Mouse (Mus musculus) forebrain, embryonic 10.5 days (tissue): ENCODE measurements around the gene Lzts3. TPM values are rescaled to one million over a fixed set of nuclear protein-coding genes. Genes with fewer than 3 reads are reported as not detected.
A peak's percentile ranks its signal among the peaks of the same experiment; 100 is the strongest.
"Not testable (repeated sequence)": the region's sequence is repeated elsewhere in the genome, so short reads cannot be mapped to it uniquely, and the experiment has no call there.

Source experiments
- DNase-seq: peaks from one replicate; pipeline ENCODE4 v3.0.0-alpha.2; 2017; ENCODE audit warnings: low spot score; ENCODE audit errors: extremely low spot score
- H3K27ac ChIP-seq: fragments of 300-500 bp; sonication (generic); 2 replicates; pipeline ENCODE4 v1.5.1; 2016; ENCODE audit warnings: mild to moderate bottlenecking
- H3K27me3 ChIP-seq: fragments of 300-500 bp; sonication (generic); 2 replicates; pipeline ENCODE4 v1.6.1; 2016; ENCODE audit warnings: mild to moderate bottlenecking; ENCODE audit not compliant: poor library complexity, severe bottlenecking
- H3K36me3 ChIP-seq: fragments of 300-500 bp; sonication (generic); replicated peaks from 2 replicates; pipeline ENCODE4 v1.6.1; 2016; ENCODE audit warnings: mild to moderate bottlenecking, moderate library complexity
- H3K4me1 ChIP-seq: fragments of 300-500 bp; sonication (generic); 2 replicates; pipeline ENCODE4 v1.6.1; 2016
- H3K4me3 ChIP-seq: fragments of 300-500 bp; sonication (generic); 2 replicates; pipeline ENCODE4 v1.5.1; 2016; ENCODE audit warnings: mild to moderate bottlenecking, moderate library complexity
- H3K9me3 ChIP-seq: fragments of 300-500 bp; sonication (generic); 2 replicates; pipeline ENCODE4 v1.6.1; 2016; ENCODE audit warnings: mild to moderate bottlenecking, moderate library complexity
- WGBS: fragments of 180-500 bp; shearing (Covaris S2); methylation state at CpG from one replicate; pipeline ENCODE4 v1.1.7; 2016; 5-methylcytosine and 5-hydroxymethylcytosine counted together
- polyA plus RNA-seq: library from polyadenylated mRNA; unstranded; fragments of >200 nt; fragmentation: Nextera tagmentation; extraction: Ambion mirVana; gene quantifications from 2 replicates; pipeline ENCODE4 v1.2.1, GENCODE M21; 2016

The Lzts3 gene
- polyA plus RNA-seq, 1 experiment from 2014 or later = 3.4 TPM

- Histone ChIP-seq H3K9me3 (no peaks in the 10 kb centered on the region), H3K27ac (peak overlapping the region; percentile 31; the same call in 1 of the 2 replicates), H3K4me1 (no peaks in the 10 kb centered on the region), H3K27me3 (no peaks in the 10 kb centered on the region), H3K4me3 (no peak overlapping the region), H3K36me3 (peaks cover 89% of the 10 kb centered on the region)
- no peak for DNase-seq
- 90% methylated on average over 6 of the region's 6 CpGs for WGBS
These were observed 13.2 kb upstream of the Lzts3 start for GRCm38 (mm10) chr2:130655660-130656339.

GRCm38 (mm10) chr2:130653760-130654159 is 11.2 kb upstream of the Lzts3 start:
- Histone ChIP-seq H3K27me3 (no peaks in the 10 kb centered on the region), H3K4me1 (no peaks in the 10 kb centered on the region), H3K36me3 (peaks cover 86% of the 10 kb centered on the region), H3K9me3 (no peaks in the 10 kb centered on the region), H3K4me3 (no peak overlapping the region), H3K27ac (no peak overlapping the region)
- DNase-seq = no peak
- WGBS = 91% methylated on average over 1 of the region's 1 CpGs

GRCm38 (mm10) chr2:130653303-130653702 is 10.7 kb upstream of the Lzts3 start:
- no peak for DNase-seq
- Histone ChIP-seq H3K4me1 (no peaks in the 10 kb centered on the region), H3K27ac (no peak overlapping the region), H3K27me3 (no peaks in the 10 kb centered on the region), H3K36me3 (peaks cover 82% of the 10 kb centered on the region), H3K4me3 (no peak overlapping the region), H3K9me3 (no peaks in the 10 kb centered on the region)
- 96% methylated on average over 2 of the region's 2 CpGs for WGBS

- H3K4me1 ChIP-seq, H3K27ac ChIP-seq, DNase-seq, H3K27me3 ChIP-seq, H3K4me3 ChIP-seq, H3K9me3 ChIP-seq: not testable (repeated sequence)
- 82% methylated on average over 6 of the region's 6 CpGs for WGBS
- H3K36me3 ChIP-seq = peaks cover 47% of the 10 kb centered on the region
These were observed 6.4 kb upstream of the Lzts3 start for GRCm38 (mm10) chr2:130649028-130649427.

GRCm38 (mm10) chr2:130645198-130645597 is 2.6 kb upstream of the Lzts3 start:
- Histone ChIP-seq H3K4me3 (no peak overlapping the region), H3K27me3 (peaks cover 20% of the 10 kb centered on the region), H3K4me1 (peaks cover 22% of the 10 kb centered on the region), H3K27ac (no peak overlapping the region), H3K9me3 (no peaks in the 10 kb centered on the region), H3K36me3 (peaks cover 19% of the 10 kb centered on the region)
- WGBS = 86% methylated on average over 4 of the region's 4 CpGs
- DNase-seq = no peak

GRCm38 (mm10) chr2:130642197-130642660 is 374 bp downstream of the Lzts3 start:
- Histone ChIP-seq H3K36me3 (peaks cover 8% of the 10 kb centered on the region; the same call in 1 of the 2 replicates), H3K27ac (peak overlapping the region; percentile 87), H3K4me1 (peaks cover 28% of the 10 kb centered on the region), H3K9me3 (no peaks in the 10 kb centered on the region), H3K27me3 (peaks cover 50% of the 10 kb centered on the region), H3K4me3 (peak overlapping the region; percentile 76)
- WGBS = 2% methylated on average over 25 of the region's 27 CpGs
- no peak for DNase-seq

- DNase-seq = no peak
- H3K36me3 ChIP-seq = 0 out of 2 replicates have a peak, but pooled peaks cover 4% of the 10 kb centered on the region
- H3K4me3 ChIP-seq = peak overlapping the region; percentile 76; the same call in 1 of the 2 replicates
- no peaks in the 10 kb centered on the region for H3K9me3 ChIP-seq
- H3K4me1 ChIP-seq = peaks cover 28% of the 10 kb centered on the region
- no peak overlapping the region for H3K27ac ChIP-seq
- peaks cover 58% of the 10 kb centered on the region for H3K27me3 ChIP-seq
- 77% methylated on average over 6 of the region's 6 CpGs for WGBS
These were observed 1.1 kb downstream of the Lzts3 start for GRCm38 (mm10) chr2:130641351-130642025.

GRCm38 (mm10) chr2:130639276-130639675 is 3.3 kb downstream of the Lzts3 start:
- H3K36me3 ChIP-seq = 0 out of 2 replicates have a peak, but pooled peaks cover 11% of the 10 kb centered on the region
- WGBS = 80% methylated on average over 6 of the region's 6 CpGs
- peaks cover 50% of the 10 kb centered on the region for H3K4me1 ChIP-seq
- no peak overlapping the region for H3K27ac ChIP-seq
- DNase-seq = no peak
- H3K27me3 ChIP-seq = peaks cover 80% of the 10 kb centered on the region
- H3K4me3 ChIP-seq = no peak overlapping the region
- no peaks in the 10 kb centered on the region for H3K9me3 ChIP-seq

- H3K36me3 ChIP-seq = 0 out of 2 replicates have a peak, but pooled peaks cover 11% of the 10 kb centered on the region
- H3K4me3 ChIP-seq = no peak overlapping the region
- no peak overlapping the region for H3K27ac ChIP-seq
- DNase-seq = no peak
- 26% methylated on average over 16 of the region's 16 CpGs for WGBS
- H3K27me3 ChIP-seq = peaks cover 91% of the 10 kb centered on the region
- H3K4me1 ChIP-seq = peaks cover 60% of the 10 kb centered on the region
- no peaks in the 10 kb centered on the region for H3K9me3 ChIP-seq
These were observed 4.4 kb downstream of the Lzts3 start for GRCm38 (mm10) chr2:130638101-130638611.

- H3K36me3 ChIP-seq = 0 out of 2 replicates have a peak, but pooled peaks cover 11% of the 10 kb centered on the region
- peaks cover 96% of the 10 kb centered on the region for H3K27me3 ChIP-seq
- 7% methylated on average over 21 of the region's 21 CpGs for WGBS
- peak overlapping the region; percentile 16; the same call in 1 of the 2 replicates for H3K27ac ChIP-seq
- DNase-seq = no peak
- peaks cover 53% of the 10 kb centered on the region for H3K4me1 ChIP-seq
- H3K9me3 ChIP-seq = no peaks in the 10 kb centered on the region
- peak overlapping the region; percentile 51 for H3K4me3 ChIP-seq
These were observed 6.8 kb downstream of the Lzts3 start for GRCm38 (mm10) chr2:130635847-130636246.

GRCm38 (mm10) chr2:130634739-130635411 is 7.7 kb downstream of the Lzts3 start:
- Histone ChIP-seq H3K27ac (peak overlapping the region; percentile 70), H3K4me1 (peaks cover 57% of the 10 kb centered on the region)
- under 1% methylated on average over 38 of the region's 38 CpGs for WGBS

GRCm38 (mm10) chr2:130634006-130634738 is 8.4 kb downstream of the Lzts3 start:
- H3K9me3 ChIP-seq = no peaks in the 10 kb centered on the region
- peak overlapping the region; percentile 70 for H3K27ac ChIP-seq
- peaks cover 79% of the 10 kb centered on the region for H3K27me3 ChIP-seq
- H3K36me3 ChIP-seq = 0 out of 2 replicates have a peak, but pooled peaks cover 11% of the 10 kb centered on the region
- H3K4me1 ChIP-seq = peaks cover 60% of the 10 kb centered on the region
- 11% methylated on average over 14 of the region's 14 CpGs for WGBS
- peak overlapping the region; percentile 51 for H3K4me3 ChIP-seq
- peak; percentile 47 for DNase-seq

More at GRCm38 (mm10) chr2:130634739-130635411, 7.7 kb downstream of the Lzts3 start:
- peaks cover 86% of the 10 kb centered on the region for H3K27me3 ChIP-seq
- H3K4me3 ChIP-seq = peak overlapping the region; percentile 51
- DNase-seq = peak; percentile 53
- H3K36me3 ChIP-seq = 0 out of 2 replicates have a peak, but pooled peaks cover 11% of the 10 kb centered on the region
- H3K9me3 ChIP-seq = no peaks in the 10 kb centered on the region
